Mouse (Mus musculus): ENCODE measurements around the gene S100a9. TPM values are rescaled to one million over a fixed set of nuclear protein-coding genes. Genes with fewer than 3 reads are reported as not detected.

The S100a9 gene
- polyA plus RNA-seq, 1 experiment from 2014 or later = 5.5 TPM

DNA sequence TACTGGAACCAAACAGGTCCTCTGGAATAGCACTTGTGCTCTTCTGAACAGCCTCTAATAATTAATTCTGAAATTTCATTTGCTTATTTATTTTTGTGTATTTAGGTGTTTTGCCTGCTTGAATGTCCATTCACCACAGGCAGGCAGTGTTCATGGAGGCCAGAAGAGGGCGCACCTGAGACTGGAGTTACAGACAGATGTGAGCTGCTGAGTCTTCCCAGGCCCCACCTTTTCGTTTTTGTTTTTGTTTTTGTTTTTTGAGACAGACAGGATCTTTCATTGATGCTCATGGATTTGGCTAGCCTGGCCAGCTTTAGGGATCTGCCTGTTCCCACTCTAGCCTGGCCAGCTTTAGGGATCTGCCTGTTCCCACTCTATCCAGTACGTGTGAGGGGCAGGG is 51.3 kb downstream of the S100a9 start:
- Histone ChIP-seq H3K4me1 (ENCODE audit: control insufficient read depth, insufficient read depth, low read depth, low read length) (no peaks in the 10 kb centered on the region), H3K4me2 (ENCODE audit: low read length) (no peak overlapping the region), H3K27ac (ENCODE audit: low read depth, low read length) (no peak overlapping the region), H3K27me3 (replicated peaks; ENCODE audit: control insufficient read depth, insufficient read depth, low read length) (no peaks in the 10 kb centered on the region), H3K4me3 (ENCODE audit: low read length) (no peak overlapping the region), H3K9ac (ENCODE audit: low read depth, low read length) (no peak overlapping the region), H3K9me3 (ENCODE audit: control insufficient read depth, low read length) (no peaks in the 10 kb centered on the region), H3K36me3 (ENCODE audit: control insufficient read depth, insufficient read depth, low read length) (no peaks in the 10 kb centered on the region)
- no peak for ATAC-seq
- 51% methylated on average over 3 of the region's 3 CpGs for WGBS

Other genes with a start within 250 kb of the S100a9 start
- gene Npr1, start 229.9 kb downstream of the S100a9 start, polyA plus RNA-seq (2015; fragmentation: Nextera tagmentation; extraction: Ambion mirVana) = 3.1 and 3.2 TPM in 2 replicates
- 224 and 229 TPM in 2 replicates for gene Ilf2, start 219.6 kb downstream of the S100a9 start, polyA plus RNA-seq (2015; fragmentation: Nextera tagmentation; extraction: Ambion mirVana)
- 96.8 and 98.1 TPM in 2 replicates for gene Snapin, start 204.7 kb downstream of the S100a9 start, polyA plus RNA-seq (2015; fragmentation: Nextera tagmentation; extraction: Ambion mirVana)
- gene Chtop, start 186.2 kb downstream of the S100a9 start, polyA plus RNA-seq (2015; fragmentation: Nextera tagmentation; extraction: Ambion mirVana) = 161 and 164 TPM in 2 replicates
- gene S100a1, start 181.3 kb downstream of the S100a9 start, polyA plus RNA-seq (2015; fragmentation: Nextera tagmentation; extraction: Ambion mirVana) = 26.1 and 40.5 TPM in 2 replicates
- 13.6 and 17.2 TPM in 2 replicates for gene S100a13, start 181.3 kb downstream of the S100a9 start, polyA plus RNA-seq (2015; fragmentation: Nextera tagmentation; extraction: Ambion mirVana)
- gene S100a14, start 168.9 kb downstream of the S100a9 start, polyA plus RNA-seq (2015; fragmentation: Nextera tagmentation; extraction: Ambion mirVana) = 0.19 TPM in 1 of 2 replicates, not detected in the other
- 50.5 and 60.8 TPM in 2 replicates for gene S100a16, start 158.5 kb downstream of the S100a9 start, polyA plus RNA-seq (2015; fragmentation: Nextera tagmentation; extraction: Ambion mirVana)
- gene S100a3, start 135.1 kb downstream of the S100a9 start, polyA plus RNA-seq (2015; fragmentation: Nextera tagmentation; extraction: Ambion mirVana) = 1.0 and 1.6 TPM in 2 replicates
- gene S100a2, start 105.5 kb downstream of the S100a9 start, polyA plus RNA-seq (2015; fragmentation: Nextera tagmentation; extraction: Ambion mirVana) = not detected in 2 replicates
- gene Gm42674, start 93.8 kb downstream of the S100a9 start, polyA plus RNA-seq (2015; fragmentation: Nextera tagmentation; extraction: Ambion mirVana) = 0.51 TPM in 1 of 2 replicates, not detected in the other
- 0.36 and 1.4 TPM in 2 replicates for gene S100a4, start 92.0 kb downstream of the S100a9 start, polyA plus RNA-seq (2015; fragmentation: Nextera tagmentation; extraction: Ambion mirVana)
- not detected in 2 replicates for gene S100a5, start 87.2 kb downstream of the S100a9 start, polyA plus RNA-seq (2015; fragmentation: Nextera tagmentation; extraction: Ambion mirVana)
- gene S100a6, start 82.8 kb downstream of the S100a9 start, polyA plus RNA-seq (2015; fragmentation: Nextera tagmentation; extraction: Ambion mirVana) = 31.7 and 32.1 TPM in 2 replicates
- gene S100a7a, start 41.7 kb downstream of the S100a9 start, polyA plus RNA-seq (2015; fragmentation: Nextera tagmentation; extraction: Ambion mirVana) = 0.20 and 0.24 TPM in 2 replicates
- 2.2 and 6.7 TPM in 2 replicates for gene S100a8, start 26.7 kb downstream of the S100a9 start, polyA plus RNA-seq (2015; fragmentation: Nextera tagmentation; extraction: Ambion mirVana)
- gene Pglyrp4, start 31.2 kb upstream of the S100a9 start, polyA plus RNA-seq (2015; fragmentation: Nextera tagmentation; extraction: Ambion mirVana) = not detected in 2 replicates
- not detected in 2 replicates for gene Gm5849, start 82.2 kb upstream of the S100a9 start, polyA plus RNA-seq (2015; fragmentation: Nextera tagmentation; extraction: Ambion mirVana)